Mouse (Mus musculus) heart, embryonic 16.5 days (tissue): ENCODE data around the gene Lrrc1. TPM values are rescaled to one million over a fixed set of nuclear protein-coding genes. Genes with fewer than 3 reads are reported as not detected.
"Not testable (repeated sequence)": the region's sequence is repeated elsewhere in the genome, so short reads cannot be mapped to it uniquely, and the experiment has no call there.

Experiments used
- ATAC-seq: fragments of 200-750 bp; cut with Nextera tagmentation; replicated peaks from 2 replicates; pipeline ENCODE4 v1.8.0; 2017; ENCODE audit warnings: moderate number of reproducible peaks; ENCODE audit not compliant: insufficient read depth, low FRiP score; ENCODE audit errors: extremely low read depth
- H3K27ac ChIP-seq: fragments of 300-500 bp; sonication (generic); 2 replicates; pipeline ENCODE4 v1.5.1; 2014; ENCODE audit warnings: mild to moderate bottlenecking, low read length, control low read depth, moderate library complexity
- H3K27me3 ChIP-seq: fragments of 300-500 bp; sonication (generic); 2 replicates; pipeline ENCODE4 v1.6.1; 2014; ENCODE audit warnings: low read length, mixed read lengths; ENCODE audit not compliant: control insufficient read depth, insufficient read depth
- H3K36me3 ChIP-seq: fragments of 300-500 bp; sonication (generic); 2 replicates; pipeline ENCODE4 v1.6.1; 2014; ENCODE audit not compliant: control insufficient read depth, insufficient read depth
- H3K4me1 ChIP-seq: fragments of 300-500 bp; sonication (generic); 2 replicates; pipeline ENCODE4 v1.6.1; 2014; ENCODE audit warnings: low read length, mixed read lengths; ENCODE audit not compliant: control insufficient read depth, insufficient read depth
- H3K4me2 ChIP-seq: fragments of 300-500 bp; sonication (generic); 2 replicates; pipeline ENCODE4 v1.6.1; 2014; ENCODE audit warnings: low read depth, mild to moderate bottlenecking, control low read depth, low read length
- H3K4me3 ChIP-seq: fragments of 300-500 bp; sonication (generic); 2 replicates; pipeline ENCODE4 v1.5.1; 2014; ENCODE audit warnings: mild to moderate bottlenecking, control low read depth, low read length
- H3K9ac ChIP-seq: fragments of 300-500 bp; sonication (generic); 2 replicates; pipeline ENCODE4 v1.6.1; 2014; ENCODE audit warnings: low read length, control low read depth
- H3K9me3 ChIP-seq: fragments of 300-500 bp; sonication (generic); replicated peaks from 2 replicates; pipeline ENCODE4 v1.6.1; 2016; ENCODE audit warnings: low read length; ENCODE audit not compliant: control insufficient read depth
- WGBS: fragments of 180-500 bp; shearing (Covaris S2); extraction: QIAGEN DNeasy Blood & Tissue Kit; methylation state at CpG from one replicate; pipeline ENCODE4 v1.1.7; 2014; 5-methylcytosine and 5-hydroxymethylcytosine counted together
- polyA plus RNA-seq: library from polyadenylated mRNA; unstranded; fragments of >200 nt; fragmentation: Nextera tagmentation; extraction: Ambion mirVana; gene quantifications from 2 replicates; pipeline ENCODE4 v1.2.1, GENCODE M21; 2015

The Lrrc1 gene
- polyA plus RNA-seq, 1 experiment from 2014 or later = 23.6 TPM

DNA sequence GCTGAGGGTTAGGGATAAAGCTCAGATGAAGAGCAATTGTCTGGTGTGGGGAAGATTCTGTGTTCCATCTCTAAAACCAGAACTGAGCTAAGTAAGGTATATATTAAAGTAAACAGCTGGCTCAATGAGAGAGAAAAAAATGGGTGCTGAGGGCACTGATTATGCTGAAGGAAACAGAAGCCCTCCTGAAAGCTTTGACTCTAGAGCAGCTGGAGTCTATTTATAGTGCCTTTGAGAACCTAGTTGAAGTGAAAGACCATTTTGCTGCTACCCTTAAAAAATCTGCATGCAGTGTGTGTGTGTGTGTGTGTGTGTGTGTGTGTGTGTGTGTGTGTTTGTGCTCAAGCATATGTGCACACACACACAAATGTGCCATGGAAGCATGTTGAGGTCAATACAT, 32.7 kb upstream of the Lrrc1 start:
- no peak for ATAC-seq
- Histone ChIP-seq H3K4me1 (peaks cover 6% of the 10 kb centered on the region), H3K9ac (no peak overlapping the region), H3K4me2 (no peak overlapping the region), H3K27ac (no peak overlapping the region), H3K36me3 (no peaks in the 10 kb centered on the region), H3K4me3 (no peak overlapping the region), H3K27me3 (no peaks in the 10 kb centered on the region), H3K9me3 (no peaks in the 10 kb centered on the region)

GRCm38 (mm10) chr9:77576320-77576719, 31.6 kb upstream of the Lrrc1 start:
- H3K36me3 ChIP-seq = no peaks in the 10 kb centered on the region
- no peaks in the 10 kb centered on the region for H3K27me3 ChIP-seq
- H3K27ac ChIP-seq = no peak overlapping the region
- H3K4me3 ChIP-seq = no peak overlapping the region
- H3K4me2 ChIP-seq = no peak overlapping the region
- ATAC-seq = no peak
- peaks cover 6% of the 10 kb centered on the region for H3K4me1 ChIP-seq
- no peak overlapping the region for H3K9ac ChIP-seq
- no peaks in the 10 kb centered on the region for H3K9me3 ChIP-seq

DNA sequence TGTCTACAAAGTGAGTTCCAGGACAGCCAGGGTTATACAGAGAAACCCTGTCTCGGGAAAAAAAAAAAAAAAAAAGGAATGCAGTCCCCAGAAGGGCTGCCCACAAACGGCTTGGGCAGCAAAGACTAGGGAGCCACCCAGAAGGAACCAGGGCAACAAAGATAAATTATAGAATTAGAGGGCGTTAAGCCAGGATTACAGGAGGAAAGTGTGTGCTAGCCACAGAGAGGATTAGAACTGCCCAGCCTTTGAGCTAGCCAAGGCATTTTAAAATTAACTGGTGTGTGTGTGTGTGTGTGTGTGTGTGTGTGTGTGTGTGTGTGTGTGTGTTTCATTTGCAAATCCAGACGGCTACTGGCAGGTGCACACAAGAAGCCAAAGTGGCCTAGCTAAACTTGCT, 30.3 kb upstream of the Lrrc1 start:
- H3K4me1 ChIP-seq, H3K27ac ChIP-seq, H3K4me3 ChIP-seq, H3K36me3 ChIP-seq, H3K9ac ChIP-seq, H3K9me3 ChIP-seq, ATAC-seq, H3K27me3 ChIP-seq, H3K4me2 ChIP-seq: not testable (repeated sequence)
- WGBS = 55% methylated on average over 4 of the region's 4 CpGs

- Histone ChIP-seq H3K4me1 (no peaks in the 10 kb centered on the region), H3K36me3 (no peaks in the 10 kb centered on the region), H3K4me2 (no peak overlapping the region), H3K9me3 (no peaks in the 10 kb centered on the region), H3K27ac (no peak overlapping the region), H3K4me3 (no peak overlapping the region), H3K9ac (no peak overlapping the region), H3K27me3 (no peaks in the 10 kb centered on the region)
- 44% methylated on average over 4 of the region's 4 CpGs for WGBS
- ATAC-seq = no peak
These were observed 27.2 kb upstream of the Lrrc1 start for GRCm38 (mm10) chr9:77571851-77572250.

- Histone ChIP-seq H3K9ac (no peak overlapping the region), H3K4me1 (no peaks in the 10 kb centered on the region), H3K4me2 (no peak overlapping the region), H3K9me3 (no peaks in the 10 kb centered on the region), H3K4me3 (no peak overlapping the region), H3K27me3 (no peaks in the 10 kb centered on the region), H3K27ac (no peak overlapping the region), H3K36me3 (no peaks in the 10 kb centered on the region)
- ATAC-seq = no peak
- 50% methylated on average over 13 of the region's 13 CpGs for WGBS
These were observed 24.3 kb upstream of the Lrrc1 start for GRCm38 (mm10) chr9:77568789-77569506.

GRCm38 (mm10) chr9:77561827-77562226, 17.2 kb upstream of the Lrrc1 start:
- Histone ChIP-seq H3K4me1 (no peaks in the 10 kb centered on the region), H3K27ac (no peak overlapping the region), H3K4me3 (no peak overlapping the region), H3K9ac (no peak overlapping the region), H3K27me3 (no peaks in the 10 kb centered on the region), H3K4me2 (no peak overlapping the region), H3K36me3 (no peaks in the 10 kb centered on the region), H3K9me3 (peaks cover 10% of the 10 kb centered on the region)
- no peak for ATAC-seq

GRCm38 (mm10) chr9:77557963-77558362, 13.3 kb upstream of the Lrrc1 start:
- 71% methylated on average over 3 of the region's 3 CpGs for WGBS
- Histone ChIP-seq H3K4me3 (no peak overlapping the region), H3K4me1 (no peaks in the 10 kb centered on the region), H3K27ac (no peak overlapping the region), H3K9ac (no peak overlapping the region), H3K36me3 (no peaks in the 10 kb centered on the region), H3K9me3 (peaks cover 10% of the 10 kb centered on the region), H3K27me3 (no peaks in the 10 kb centered on the region), H3K4me2 (no peak overlapping the region)
- no peak for ATAC-seq

DNA sequence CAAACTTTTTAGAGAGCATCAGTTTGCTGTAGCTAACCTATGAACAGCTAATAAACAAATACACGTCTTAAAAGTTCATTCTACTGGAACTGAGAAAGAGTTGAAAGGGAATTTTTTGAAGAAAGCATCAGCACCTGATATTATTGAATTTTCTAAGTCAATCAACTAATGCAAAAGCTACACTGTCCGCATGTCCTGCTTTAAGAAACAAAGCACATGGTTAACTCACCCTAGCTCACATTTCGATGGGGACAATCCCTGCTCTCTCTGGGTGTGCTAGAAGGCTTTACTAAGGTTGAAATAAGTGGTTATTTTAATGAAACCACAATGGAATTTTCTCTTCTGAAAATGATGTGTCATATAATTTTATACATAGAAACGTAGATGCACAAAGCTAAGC, 12.5 kb upstream of the Lrrc1 start:
- Histone ChIP-seq H3K4me2 (no peak overlapping the region), H3K27ac (no peak overlapping the region), H3K4me1 (no peaks in the 10 kb centered on the region), H3K27me3 (no peaks in the 10 kb centered on the region), H3K9me3 (peaks cover 6% of the 10 kb centered on the region), H3K4me3 (no peak overlapping the region), H3K36me3 (no peaks in the 10 kb centered on the region), H3K9ac (no peak overlapping the region)
- no peak for ATAC-seq
- 83% methylated on average over 4 of the region's 4 CpGs for WGBS

- no peak overlapping the region for H3K9ac ChIP-seq
- peak; percentile 49; the same call in 1 of the 2 replicates for ATAC-seq
- H3K4me1 ChIP-seq = no peaks in the 10 kb centered on the region
- no peaks in the 10 kb centered on the region for H3K9me3 ChIP-seq
- H3K4me3 ChIP-seq = no peak overlapping the region
- no peaks in the 10 kb centered on the region for H3K27me3 ChIP-seq
- WGBS = 59% methylated on average over 9 of the region's 9 CpGs
- H3K4me2 ChIP-seq = no peak overlapping the region
- no peaks in the 10 kb centered on the region for H3K36me3 ChIP-seq
- no peak overlapping the region for H3K27ac ChIP-seq
These were observed 11.8 kb upstream of the Lrrc1 start for GRCm38 (mm10) chr9:77556435-77556834.
